Mouse (Mus musculus): ENCODE measurements around the gene Fibp. TPM values are rescaled to one million over a fixed set of nuclear protein-coding genes. Genes with fewer than 3 reads are reported as not detected.
A peak's percentile ranks its signal among the peaks of the same experiment; 100 is the strongest.

Gene Fibp
- polyA plus RNA-seq, 1 experiment from 2014 or later = 66.7 TPM

GRCm38 (mm10) chr19:5512091-5513004 lies 51.9 kb downstream of the Fibp start:
- no peaks in the 10 kb centered on the region for H3K36me3 ChIP-seq (ENCODE audit: control insufficient read depth, insufficient read depth, low read length)
- H3K9me3 ChIP-seq (ENCODE audit: control insufficient read depth, low read length) = no peaks in the 10 kb centered on the region
- WGBS = 41% methylated on average over 12 of the region's 12 CpGs
- no peak for ATAC-seq (replicated peaks; ENCODE audit: low FRiP score)
- DNase-seq (ENCODE audit: low spot score) = no peak
- H3K4me1 ChIP-seq (replicated peaks; ENCODE audit: control insufficient read depth, insufficient read depth, low read length) = peaks cover 15% of the 10 kb centered on the region
- no peak overlapping the region for H3K27ac ChIP-seq (ENCODE audit: low read depth, low read length)
- H3K4me2 ChIP-seq = peak overlapping the region; percentile 93
- no peaks in the 10 kb centered on the region for H3K27me3 ChIP-seq (replicated peaks; ENCODE audit: control insufficient read depth, insufficient read depth, low read length)
- H3K4me3 ChIP-seq (ENCODE audit: low read depth, low read length) = peak overlapping the region; percentile 24
- 0 out of 2 replicates have a peak overlapping the region, but pooled peaks have one; percentile 7 for H3K9ac ChIP-seq (ENCODE audit: low read depth, low read length)

GRCm38 (mm10) chr19:5513005-5513349 lies 52.6 kb downstream of the Fibp start:
- H3K4me3 ChIP-seq (ENCODE audit: low read depth, low read length) = no peak overlapping the region
- 65% methylated on average over 3 of the region's 3 CpGs for WGBS
- H3K36me3 ChIP-seq (ENCODE audit: control insufficient read depth, insufficient read depth, low read length) = no peaks in the 10 kb centered on the region
- H3K27ac ChIP-seq (ENCODE audit: low read depth, low read length) = no peak overlapping the region
- H3K4me2 ChIP-seq = peak overlapping the region; percentile 93
- peaks cover 15% of the 10 kb centered on the region for H3K4me1 ChIP-seq (replicated peaks; ENCODE audit: control insufficient read depth, insufficient read depth, low read length)
- no peaks in the 10 kb centered on the region for H3K27me3 ChIP-seq (replicated peaks; ENCODE audit: control insufficient read depth, insufficient read depth, low read length)
- ATAC-seq (replicated peaks; ENCODE audit: low FRiP score) = no peak
- DNase-seq (ENCODE audit: low spot score) = no peak
- H3K9me3 ChIP-seq (ENCODE audit: control insufficient read depth, low read length) = no peaks in the 10 kb centered on the region
- H3K9ac ChIP-seq (ENCODE audit: low read depth, low read length) = no peak overlapping the region

Other genes with a start within 250 kb of the Fibp start
- 27.0 and 30.3 TPM in 2 replicates for gene Pacs1, start 187.5 kb upstream of the Fibp start, polyA plus RNA-seq (2014; fragmentation: Nextera tagmentation; extraction: Ambion mirVana)
- gene Sf3b2, start 165.2 kb upstream of the Fibp start, polyA plus RNA-seq (2014; fragmentation: Nextera tagmentation; extraction: Ambion mirVana) = 285 and 290 TPM in 2 replicates
- gene Gal3st3, start 162.3 kb upstream of the Fibp start, polyA plus RNA-seq (2014; fragmentation: Nextera tagmentation; extraction: Ambion mirVana) = 1.6 and 2.1 TPM in 2 replicates
- not detected in 2 replicates for gene Catsper1, start 124.9 kb upstream of the Fibp start, polyA plus RNA-seq (2014; fragmentation: Nextera tagmentation; extraction: Ambion mirVana)
- not detected in 2 replicates for gene Cst6, start 111.0 kb upstream of the Fibp start, polyA plus RNA-seq (2014; fragmentation: Nextera tagmentation; extraction: Ambion mirVana)
- 72.9 and 76.5 TPM in 2 replicates for gene Eif1ad, start 93.9 kb upstream of the Fibp start, polyA plus RNA-seq (2014; fragmentation: Nextera tagmentation; extraction: Ambion mirVana)
- 601 and 643 TPM in 2 replicates for gene Banf1, start 93.4 kb upstream of the Fibp start, polyA plus RNA-seq (2014; fragmentation: Nextera tagmentation; extraction: Ambion mirVana)
- 62.7 and 73.3 TPM in 2 replicates for gene Sart1, start 71.9 kb upstream of the Fibp start, polyA plus RNA-seq (2014; fragmentation: Nextera tagmentation; extraction: Ambion mirVana)
- 0.30 and 1.2 TPM in 2 replicates for gene Tsga10ip, start 58.1 kb upstream of the Fibp start, polyA plus RNA-seq (2014; fragmentation: Nextera tagmentation; extraction: Ambion mirVana)
- 124 and 151 TPM in 2 replicates for gene Drap1, start 35.6 kb upstream of the Fibp start, polyA plus RNA-seq (2014; fragmentation: Nextera tagmentation; extraction: Ambion mirVana)
- gene AI837181, start 35.5 kb upstream of the Fibp start, polyA plus RNA-seq (2014; fragmentation: Nextera tagmentation; extraction: Ambion mirVana) = 24.2 and 27.2 TPM in 2 replicates
- 0.52 and 0.59 TPM in 2 replicates for gene Fosl1, start 13.1 kb upstream of the Fibp start, polyA plus RNA-seq (2014; fragmentation: Nextera tagmentation; extraction: Ambion mirVana)
- gene Ccdc85b, start 2.7 kb upstream of the Fibp start, polyA plus RNA-seq (2014; fragmentation: Nextera tagmentation; extraction: Ambion mirVana) = 5.8 and 6.3 TPM in 2 replicates
- gene Ctsw, start 7.9 kb downstream of the Fibp start, polyA plus RNA-seq (2014; fragmentation: Nextera tagmentation; extraction: Ambion mirVana) = 0.39 and 0.52 TPM in 2 replicates
- 47.8 and 55.3 TPM in 2 replicates for gene Efemp2, start 13.3 kb downstream of the Fibp start, polyA plus RNA-seq (2014; fragmentation: Nextera tagmentation; extraction: Ambion mirVana)
- gene Mus81, start 27.8 kb downstream of the Fibp start, polyA plus RNA-seq (2014; fragmentation: Nextera tagmentation; extraction: Ambion mirVana) = 28.3 and 33.8 TPM in 2 replicates
- 2,498 and 2,516 TPM in 2 replicates for gene Cfl1, start 29.8 kb downstream of the Fibp start, polyA plus RNA-seq (2014; fragmentation: Nextera tagmentation; extraction: Ambion mirVana)
- not detected in 2 replicates for gene 1700020D05Rik, start 43.2 kb downstream of the Fibp start, polyA plus RNA-seq (2014; fragmentation: Nextera tagmentation; extraction: Ambion mirVana)
- gene Snx32, start 49.9 kb downstream of the Fibp start, polyA plus RNA-seq (2014; fragmentation: Nextera tagmentation; extraction: Ambion mirVana) = 7.0 and 8.3 TPM in 2 replicates
- 0.22 TPM in 1 of 2 replicates, not detected in the other for gene Ovol1, start 100.0 kb downstream of the Fibp start, polyA plus RNA-seq (2014; fragmentation: Nextera tagmentation; extraction: Ambion mirVana)
- 3.6 and 3.8 TPM in 2 replicates for gene Ap5b1, start 107.4 kb downstream of the Fibp start, polyA plus RNA-seq (2014; fragmentation: Nextera tagmentation; extraction: Ambion mirVana)
- 175 and 189 TPM in 2 replicates for gene Rnaseh2c, start 141.3 kb downstream of the Fibp start, polyA plus RNA-seq (2014; fragmentation: Nextera tagmentation; extraction: Ambion mirVana)
- 24.0 and 28.0 TPM in 2 replicates for gene Kat5, start 149.6 kb downstream of the Fibp start, polyA plus RNA-seq (2014; fragmentation: Nextera tagmentation; extraction: Ambion mirVana)
- gene Rela, start 176.9 kb downstream of the Fibp start, polyA plus RNA-seq (2014; fragmentation: Nextera tagmentation; extraction: Ambion mirVana) = 57.1 and 57.7 TPM in 2 replicates
- 32.3 and 34.8 TPM in 2 replicates for gene Sipa1, start 203.1 kb downstream of the Fibp start, polyA plus RNA-seq (2014; fragmentation: Nextera tagmentation; extraction: Ambion mirVana)
- 27.4 and 28.1 TPM in 2 replicates for gene Map3k11, start 228.1 kb downstream of the Fibp start, polyA plus RNA-seq (2014; fragmentation: Nextera tagmentation; extraction: Ambion mirVana)
- gene Pcnx3, start 228.3 kb downstream of the Fibp start, polyA plus RNA-seq (2014; fragmentation: Nextera tagmentation; extraction: Ambion mirVana) = 22.5 and 25.0 TPM in 2 replicates
- gene Kcnk7, start 243.8 kb downstream of the Fibp start, polyA plus RNA-seq (2014; fragmentation: Nextera tagmentation; extraction: Ambion mirVana) = 0.14 TPM in 1 of 2 replicates, not detected in the other

Data from liver, embryonic 11.5 days (tissue).